Mouse (Mus musculus) ovary, postnatal 10 days (tissue): ENCODE measurements around the gene Rbbp6.

Source experiments
- DNase-seq: peaks from one replicate; pipeline ENCODE4 v3.0.0; 2022; ENCODE audit warnings: low spot score

The Rbbp6 gene

GRCm38 (mm10) chr7:123046473-123047091 lies 81.1 kb downstream of the Rbbp6 start:
- DNase-seq, result no peak
